Mouse (Mus musculus) urinary bladder, adult 18-20 months (tissue): ENCODE measurements around the gene Tacc3.

Experiments
- DNase-seq, 2 experiments: peaks; one replicate each; pipeline ENCODE4 v3.0.0; 2022; ENCODE audit warnings: low spot score in 2 of 2, mixed read lengths in 2 of 2

Gene Tacc3

GRCm38 (mm10) chr5:33655251-33655840 lies 2.6 kb upstream of the Tacc3 start:
- DNase-seq: no peak

- no peak for DNase-seq
These were observed 1.2 kb upstream of the Tacc3 start for GRCm38 (mm10) chr5:33656739-33657138.

- peak in 1 of 2 experiments; percentile 92 for DNase-seq
These were observed 609 bp upstream of the Tacc3 start for GRCm38 (mm10) chr5:33657251-33657786.

- no peak for DNase-seq
These were observed 729 bp downstream of the Tacc3 start for GRCm38 (mm10) chr5:33658664-33659050.

GRCm38 (mm10) chr5:33668223-33668622 lies 10.3 kb downstream of the Tacc3 start:
- no peak for DNase-seq

- DNase-seq: no peak
These were observed 13.7 kb downstream of the Tacc3 start for GRCm38 (mm10) chr5:33671659-33672058.

- DNase-seq: no peak
These were observed 16.5 kb downstream of the Tacc3 start for GRCm38 (mm10) chr5:33674439-33674838.

- DNase-seq: no peak
These were observed 18.0 kb downstream of the Tacc3 start for GRCm38 (mm10) chr5:33675964-33676363.

GRCm38 (mm10) chr5:33678244-33678643 lies 20.3 kb downstream of the Tacc3 start:
- DNase-seq: no peak

- DNase-seq: no peak
These were observed 23.1 kb downstream of the Tacc3 start for GRCm38 (mm10) chr5:33681044-33681443.

- no peak for DNase-seq
These were observed 23.9 kb downstream of the Tacc3 start for GRCm38 (mm10) chr5:33681611-33682388.

- DNase-seq: no peak
These were observed 25.0 kb downstream of the Tacc3 start for GRCm38 (mm10) chr5:33682963-33683362.

- no peak for DNase-seq
These were observed 26.1 kb downstream of the Tacc3 start for GRCm38 (mm10) chr5:33683897-33684652.

- DNase-seq: no peak
These were observed 27.0 kb downstream of the Tacc3 start for GRCm38 (mm10) chr5:33684932-33685331.

- DNase-seq: no peak
These were observed 29.2 kb downstream of the Tacc3 start for GRCm38 (mm10) chr5:33687142-33687541.

- DNase-seq: no peak
These were observed 30.6 kb downstream of the Tacc3 start for GRCm38 (mm10) chr5:33688278-33689220.

GRCm38 (mm10) chr5:33689221-33689844 lies 31.4 kb downstream of the Tacc3 start:
- no peak for DNase-seq

GRCm38 (mm10) chr5:33689852-33690645 lies 32.1 kb downstream of the Tacc3 start:
- DNase-seq: no peak

- peak; percentile 56 to 59 for DNase-seq
These were observed 34.5 kb downstream of the Tacc3 start for GRCm38 (mm10) chr5:33692393-33692792.

GRCm38 (mm10) chr5:33694461-33694847 lies 36.5 kb downstream of the Tacc3 start:
- no peak for DNase-seq
